Mouse (Mus musculus) E14TG2a.4 (cell line): ENCODE measurements around the gene Pfdn5.

Experiments used
- CTCF ChIP-seq: conservative IDR thresholded peaks from 2 replicates; pipeline ENCODE4 v1.5.1; 2014; ENCODE audit warnings: low read length
- NANOG ChIP-seq: IDR thresholded peaks from 2 replicates; pipeline ENCODE4 v1.6.1; 2014; ENCODE audit warnings: borderline replicate concordance, low read length, mixed read lengths

GRCm38 (mm10) chr15:102341580-102341979 lies 15.7 kb downstream of the Pfdn5 start:
- TF ChIP-seq CTCF: peak; percentile 66
- no peak for TF ChIP-seq NANOG
